Mouse (Mus musculus) stomach, postnatal 0 days (tissue): ENCODE results near the gene Defb36. TPM values are rescaled to one million over a fixed set of nuclear protein-coding genes. Genes with fewer than 3 reads are reported as not detected.

Source experiments
- ATAC-seq: fragments of 200-750 bp; cut with Nextera tagmentation; 2 replicates; pipeline ENCODE4 v1.8.0; 2017; ENCODE audit not compliant: low FRiP score, low TSS enrichment
- DNase-seq: peaks from one replicate; pipeline ENCODE4 v3.0.0-alpha.2; 2016; ENCODE audit warnings: low spot score
- H3K27ac ChIP-seq: fragments of 300-500 bp; sonication (generic); replicated peaks from 2 replicates; pipeline ENCODE4 v1.5.1; 2014; ENCODE audit warnings: mild to moderate bottlenecking, control low read depth
- H3K27me3 ChIP-seq: fragments of 300-500 bp; sonication (generic); 2 replicates; pipeline ENCODE4 v1.6.1; 2014; ENCODE audit warnings: low read length; ENCODE audit not compliant: control insufficient read depth, insufficient read depth
- H3K36me3 ChIP-seq: fragments of 300-500 bp; sonication (generic); 2 replicates; pipeline ENCODE4 v1.6.1; 2014; ENCODE audit warnings: low read length, mixed read lengths; ENCODE audit not compliant: control insufficient read depth, insufficient read depth
- H3K4me1 ChIP-seq: fragments of 300-500 bp; sonication (generic); replicated peaks from 2 replicates; pipeline ENCODE4 v1.6.1; 2014; ENCODE audit warnings: antibody characterized with exemption; ENCODE audit not compliant: control insufficient read depth, insufficient read depth
- H3K4me2 ChIP-seq: fragments of 300-500 bp; sonication (generic); replicated peaks from 2 replicates; pipeline ENCODE4 v1.6.1; 2014; ENCODE audit warnings: low read depth, mild to moderate bottlenecking, control low read depth, moderate library complexity
- H3K4me3 ChIP-seq: fragments of 300-500 bp; sonication (generic); 2 replicates; pipeline ENCODE4 v1.5.1; 2014; ENCODE audit warnings: low read depth, low read length, control low read depth
- H3K9ac ChIP-seq: fragments of 300-500 bp; sonication (generic); 2 replicates; pipeline ENCODE4 v1.6.1; 2014; ENCODE audit warnings: mild to moderate bottlenecking, low read length, control low read depth, mixed read lengths
- H3K9me3 ChIP-seq: fragments of 300-500 bp; sonication (generic); 2 replicates; pipeline ENCODE4 v1.6.1; 2016; ENCODE audit warnings: low read length; ENCODE audit not compliant: control insufficient read depth
- CTCF ChIP-seq: IDR thresholded peaks from 2 replicates; pipeline ENCODE4 v1.5.1; 2016; ENCODE audit warnings: antibody characterized with exemption, low read depth, mild to moderate bottlenecking, moderate library complexity
- EP300 ChIP-seq: optimal IDR thresholded peaks from 2 replicates; pipeline ENCODE3; 2016; ENCODE audit warnings: antibody characterized with exemption
- WGBS: fragments of 180-500 bp; shearing (Covaris S2); extraction: QIAGEN DNeasy Blood & Tissue Kit; methylation state at CpG from one replicate; pipeline ENCODE4 v1.1.7; 2014; 5-methylcytosine and 5-hydroxymethylcytosine counted together
- polyA plus RNA-seq: library from polyadenylated mRNA; unstranded; fragments of >200 nt; fragmentation: Nextera tagmentation; extraction: Ambion mirVana; gene quantifications from 2 replicates; pipeline ENCODE4 v1.2.1, GENCODE M21; 2015

Gene Defb36
- polyA plus RNA-seq, 1 experiment from 2014 or later: 0.23 TPM

DNA sequence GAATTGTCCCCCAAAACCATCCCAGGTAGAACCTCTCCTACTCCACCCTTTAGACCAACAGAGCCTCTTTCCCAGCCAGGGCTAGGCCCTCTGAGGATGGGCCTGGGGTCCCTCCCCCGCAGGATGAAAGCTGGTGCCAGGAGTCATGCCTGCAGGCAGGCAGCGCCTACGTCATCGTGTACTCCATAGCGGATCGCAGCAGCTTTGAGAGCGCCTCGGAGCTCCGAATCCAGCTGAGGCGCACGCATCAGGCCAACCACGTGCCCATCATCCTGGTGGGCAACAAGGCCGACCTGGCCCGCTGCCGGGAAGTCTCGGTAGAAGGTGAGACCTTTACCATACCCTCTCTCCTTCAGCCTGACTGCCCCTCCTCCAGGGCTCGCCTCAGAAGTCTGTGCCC lies 29.2 kb downstream of the Defb36 start:
- DNase-seq: peak; percentile 47
- Histone ChIP-seq H3K9ac (no peak overlapping the region), H3K4me3 (no peak overlapping the region), H3K4me2 (no peak overlapping the region), H3K9me3 (no peaks in the 10 kb centered on the region), H3K27ac (peak overlapping the region; percentile 61; the same call in 1 of the 2 replicates), H3K27me3 (no peaks in the 10 kb centered on the region), H3K36me3 (no peaks in the 10 kb centered on the region), H3K4me1 (peaks cover 2% of the 10 kb centered on the region; the same call in 1 of the 2 replicates)
- TF ChIP-seq CTCF (no peak), EP300 (no peak)
- ATAC-seq: no peak
- WGBS: 23% methylated on average over 17 of the region's 17 CpGs

- ATAC-seq (no peak), DNase-seq (no peak)
- Histone ChIP-seq H3K4me1 (peaks cover 2% of the 10 kb centered on the region; the same call in 1 of the 2 replicates), H3K36me3 (no peaks in the 10 kb centered on the region), H3K4me2 (no peak overlapping the region), H3K9me3 (no peaks in the 10 kb centered on the region), H3K27ac (peak overlapping the region; percentile 18; the same call in 1 of the 2 replicates), H3K9ac (no peak overlapping the region), H3K4me3 (no peak overlapping the region), H3K27me3 (no peaks in the 10 kb centered on the region)
- WGBS: 72% methylated on average over 29 of the region's 29 CpGs
- TF ChIP-seq EP300: no peak
- no peak for TF ChIP-seq CTCF
These were observed 30.2 kb downstream of the Defb36 start for GRCm38 (mm10) chr2:152634311-152634710.

GRCm38 (mm10) chr2:152636246-152637005 lies 32.3 kb downstream of the Defb36 start:
- DNase-seq (peak; percentile 65), ATAC-seq (peak; percentile 77)
- Histone ChIP-seq H3K9me3 (no peaks in the 10 kb centered on the region), H3K4me3 (no peak overlapping the region), H3K36me3 (no peaks in the 10 kb centered on the region), H3K27me3 (no peaks in the 10 kb centered on the region), H3K27ac (peak overlapping the region; percentile 90), H3K4me1 (peaks cover 2% of the 10 kb centered on the region; the same call in 1 of the 2 replicates), H3K9ac (no peak overlapping the region), H3K4me2 (0 out of 2 replicates have a peak overlapping the region, but pooled peaks have one; percentile 20)
- no peak for TF ChIP-seq CTCF
- peak; percentile 70 for TF ChIP-seq EP300
- WGBS: 45% methylated on average over 23 of the region's 23 CpGs

DNA sequence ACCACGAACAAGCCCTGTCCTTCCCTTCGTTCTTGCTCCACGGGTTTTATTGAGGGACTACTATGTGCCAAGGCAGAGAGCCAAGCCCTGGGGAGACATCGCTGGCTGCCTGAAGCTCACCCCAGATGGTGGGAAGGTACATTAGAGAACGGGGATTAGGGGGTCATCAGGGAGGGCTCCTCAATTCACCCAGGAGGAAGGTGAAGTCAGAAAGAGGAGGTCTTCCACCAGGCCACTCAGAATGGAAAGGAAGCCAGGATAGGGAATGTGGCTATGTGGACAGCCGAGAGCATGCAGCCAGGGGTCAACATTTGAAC lies 32.8 kb downstream of the Defb36 start:
- H3K4me3 ChIP-seq: no peak overlapping the region
- H3K9me3 ChIP-seq: no peaks in the 10 kb centered on the region
- H3K36me3 ChIP-seq: no peaks in the 10 kb centered on the region
- no peak for ATAC-seq
- peaks cover 2% of the 10 kb centered on the region; the same call in 1 of the 2 replicates for H3K4me1 ChIP-seq
- no peak overlapping the region for H3K9ac ChIP-seq
- TF ChIP-seq EP300 (no peak), CTCF (no peak)
- DNase-seq: no peak
- H3K27ac ChIP-seq: peak overlapping the region; percentile 90
- WGBS: 38% methylated on average over 6 of the region's 6 CpGs
- H3K4me2 ChIP-seq: no peak overlapping the region
- H3K27me3 ChIP-seq: no peaks in the 10 kb centered on the region

GRCm38 (mm10) chr2:152637381-152637780 lies 33.3 kb downstream of the Defb36 start:
- Histone ChIP-seq H3K27me3 (no peaks in the 10 kb centered on the region), H3K4me1 (peaks cover 2% of the 10 kb centered on the region; the same call in 1 of the 2 replicates), H3K4me3 (no peak overlapping the region), H3K36me3 (no peaks in the 10 kb centered on the region), H3K27ac (peak overlapping the region; percentile 90), H3K9me3 (no peaks in the 10 kb centered on the region), H3K4me2 (no peak overlapping the region), H3K9ac (no peak overlapping the region)
- ATAC-seq (no peak), DNase-seq (no peak)
- 63% methylated on average over 4 of the region's 4 CpGs for WGBS
- TF ChIP-seq CTCF (no peak), EP300 (no peak)

DNA sequence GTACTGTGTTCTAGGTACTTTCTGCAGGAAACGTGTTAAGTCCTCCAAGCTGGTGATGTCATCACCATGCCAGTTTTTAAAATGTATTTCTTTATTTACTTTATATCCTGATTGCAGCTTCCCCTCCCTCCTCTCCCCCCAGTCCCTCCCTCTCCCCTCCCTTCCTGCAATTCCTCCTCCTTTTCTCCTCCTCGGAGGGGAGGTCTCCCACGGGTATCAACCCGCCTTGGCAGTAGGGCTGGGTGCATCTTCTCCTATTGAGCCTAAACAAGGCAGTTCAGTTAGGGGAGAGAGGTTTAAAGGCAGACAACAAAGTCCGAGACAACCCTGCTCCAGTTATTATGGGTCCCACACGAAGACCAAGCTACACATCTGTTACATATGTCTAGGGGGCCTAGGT lies 34.7 kb downstream of the Defb36 start:
- peaks cover 2% of the 10 kb centered on the region; the same call in 1 of the 2 replicates for H3K4me1 ChIP-seq
- H3K4me3 ChIP-seq: no peak overlapping the region
- no peak for DNase-seq
- H3K27ac ChIP-seq: peak overlapping the region; percentile 79
- H3K27me3 ChIP-seq: no peaks in the 10 kb centered on the region
- no peak for TF ChIP-seq EP300
- no peak for TF ChIP-seq CTCF
- H3K9me3 ChIP-seq: no peaks in the 10 kb centered on the region
- ATAC-seq: no peak
- WGBS: 41% methylated on average over 6 of the region's 6 CpGs
- H3K36me3 ChIP-seq: no peaks in the 10 kb centered on the region
- H3K4me2 ChIP-seq: no peak overlapping the region
- no peak overlapping the region for H3K9ac ChIP-seq
